Mouse (Mus musculus): Measurements from ENCODE around the gene Etv4.
A peak's percentile ranks its signal among the peaks of the same experiment; 100 is the strongest.

Gene Etv4

GRCm38 (mm10) chr11:101785143-101785851, at the start of gene Etv4:
Gene Etv4 (minus strand): TSS chr11:101785371.
- DNase-seq: peak; percentile 82 to 91

- DNase-seq: peak; percentile 35 to 39
These were observed 46.8 kb upstream of the Etv4 start for GRCm38 (mm10) chr11:101832001-101832400.

- no peak for DNase-seq
These were observed 45.4 kb upstream of the Etv4 start for GRCm38 (mm10) chr11:101830616-101831015.

DNA sequence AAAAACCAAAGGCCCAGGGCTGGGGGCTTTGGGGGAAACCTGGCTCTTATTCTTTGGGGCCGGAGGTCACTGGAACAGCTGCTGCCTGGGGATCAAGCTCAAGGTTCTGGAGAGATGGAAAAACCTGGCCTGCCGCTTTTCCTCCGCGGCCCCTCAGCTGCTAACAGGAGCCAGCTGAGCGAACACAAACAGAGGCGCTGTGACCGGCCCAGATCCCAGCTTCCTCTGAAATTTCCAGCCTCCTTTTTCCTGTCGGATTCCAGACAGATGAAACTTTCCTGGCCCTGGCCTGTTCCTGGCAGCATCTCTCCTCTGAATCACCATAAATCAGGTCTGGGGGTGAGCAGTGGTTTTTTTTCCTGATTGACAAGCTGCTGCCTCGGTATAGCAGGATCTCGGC, 44.9 kb upstream of the Etv4 start:
- peak; percentile 57 to 75 for DNase-seq

GRCm38 (mm10) chr11:101828718-101829117, 43.5 kb upstream of the Etv4 start:
- no peak for DNase-seq

GRCm38 (mm10) chr11:101823210-101823609, 38.0 kb upstream of the Etv4 start:
- no peak for DNase-seq

- DNase-seq: peak; percentile 49 to 78
These were observed 35.7 kb upstream of the Etv4 start for GRCm38 (mm10) chr11:101820899-101821298.

GRCm38 (mm10) chr11:101819853-101820252, 34.7 kb upstream of the Etv4 start:
- DNase-seq: no peak

GRCm38 (mm10) chr11:101815103-101816085, 30.2 kb upstream of the Etv4 start:
- peak in 1 of 2 experiments; percentile 39 for DNase-seq

GRCm38 (mm10) chr11:101814375-101815102, 29.4 kb upstream of the Etv4 start:
- peak; percentile 78 to 80 for DNase-seq

DNA sequence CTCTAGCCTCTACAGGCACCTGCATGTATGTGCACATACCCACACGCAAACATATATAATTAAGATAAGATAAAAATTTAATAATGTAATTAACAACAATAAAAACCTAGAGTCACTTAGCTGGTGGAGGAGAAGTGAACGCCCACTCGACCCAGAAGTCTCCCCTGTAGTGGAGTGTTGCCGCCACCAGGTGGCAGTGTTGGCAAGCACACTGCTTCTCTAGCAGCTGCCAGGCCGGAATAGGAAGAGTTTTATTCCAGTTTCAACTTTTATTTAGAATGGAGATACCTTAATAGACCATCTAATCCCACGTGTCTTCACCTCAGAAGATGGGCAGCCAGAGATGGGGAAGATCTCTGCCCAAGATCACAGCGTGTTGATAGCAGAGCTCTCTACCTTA, 28.1 kb upstream of the Etv4 start:
- DNase-seq: peak; percentile 81 to 86

DNA sequence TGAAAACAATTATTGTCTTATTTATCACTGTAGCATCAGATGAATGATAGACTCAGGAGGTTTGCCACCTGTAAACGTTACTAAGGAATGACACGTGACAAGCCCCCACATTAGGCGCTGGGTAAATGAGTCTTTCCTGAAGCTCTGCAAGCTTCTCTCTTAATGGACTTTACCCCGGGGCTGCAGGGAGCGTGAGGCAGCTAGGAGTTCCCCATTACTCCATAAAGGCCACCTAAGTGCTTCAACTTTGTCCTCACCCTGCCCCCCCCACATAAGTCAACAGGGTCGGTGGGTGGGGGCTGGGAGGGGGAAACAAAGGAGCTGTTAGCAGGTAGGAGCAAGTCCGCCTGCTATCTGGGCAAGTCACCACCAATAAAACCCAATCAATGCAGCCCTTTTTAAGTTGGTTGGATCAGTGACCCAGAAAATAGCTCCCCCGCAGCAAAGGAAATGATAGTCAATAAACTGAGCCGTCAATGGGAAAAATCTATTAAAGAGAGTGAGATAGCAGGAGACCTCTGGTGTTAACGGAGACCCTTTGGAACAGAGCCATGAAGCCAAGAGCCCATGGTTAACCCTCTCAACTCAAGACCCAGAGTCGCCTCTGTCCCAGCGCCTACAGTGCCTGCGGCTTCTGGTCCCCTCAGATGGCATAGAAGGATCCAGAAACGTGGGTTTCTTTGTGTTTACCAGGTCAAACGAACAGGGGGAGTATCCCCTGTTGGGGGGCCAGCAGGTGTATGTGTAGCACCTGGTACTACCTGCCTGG, 24.1 kb upstream of the Etv4 start:
- no peak for DNase-seq

GRCm38 (mm10) chr11:101807266-101807665, 22.1 kb upstream of the Etv4 start:
- DNase-seq: no peak

- DNase-seq: no peak
These were observed 21.6 kb upstream of the Etv4 start for GRCm38 (mm10) chr11:101806741-101807140.

DNA sequence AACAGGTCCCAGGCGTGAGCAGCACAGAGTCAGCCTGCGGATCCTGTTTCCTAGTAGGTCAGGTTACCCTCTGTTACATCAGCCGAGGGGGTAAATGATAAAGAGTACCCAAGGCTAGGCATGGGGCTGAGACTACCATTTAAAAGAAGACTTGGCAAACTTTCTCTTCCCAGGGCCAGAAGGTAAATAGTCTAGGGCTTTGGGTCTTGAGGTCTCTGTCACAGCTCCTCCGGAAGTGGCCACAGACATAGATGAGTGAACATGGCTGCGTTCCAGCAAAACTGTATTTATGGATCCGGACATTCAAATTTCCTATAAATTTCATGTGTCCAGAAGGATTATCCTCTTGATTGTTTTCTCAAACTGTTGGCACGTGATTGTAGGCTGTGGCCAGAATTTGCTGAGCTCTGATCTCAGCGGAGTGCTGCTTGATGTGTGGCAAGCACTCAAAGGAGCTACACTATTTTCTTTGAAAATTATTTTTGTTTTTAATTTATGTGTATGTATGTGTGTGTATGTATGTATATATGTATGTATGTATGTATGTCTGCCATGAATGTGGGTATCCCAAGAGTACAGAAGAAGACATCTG, 20.0 kb upstream of the Etv4 start:
- no peak for DNase-seq

GRCm38 (mm10) chr11:101801386-101801785, 16.2 kb upstream of the Etv4 start:
- no peak for DNase-seq

GRCm38 (mm10) chr11:101798083-101798482, 12.9 kb upstream of the Etv4 start:
- peak in 1 of 2 experiments; percentile 28 for DNase-seq

DNA sequence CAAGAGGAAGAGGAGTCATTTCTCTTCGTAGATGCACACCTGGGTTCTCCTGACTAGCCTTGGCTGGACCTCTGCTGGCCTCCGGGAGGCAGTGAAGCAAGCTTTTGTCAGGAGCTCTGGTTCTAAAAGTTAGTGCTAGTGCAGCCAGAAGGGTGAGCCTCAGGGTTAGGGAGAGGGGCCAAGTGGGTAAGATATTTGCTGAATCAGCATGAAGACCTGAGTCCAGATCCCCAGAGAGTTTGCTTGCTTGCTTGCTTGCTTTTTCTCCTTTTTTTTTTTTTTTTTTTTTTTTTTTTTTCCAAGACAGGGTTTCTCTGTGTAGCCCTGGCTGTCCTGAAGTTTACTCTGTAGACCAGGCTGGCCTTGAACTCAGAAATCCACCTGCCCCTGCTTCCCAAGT, 12.2 kb upstream of the Etv4 start:
- no peak for DNase-seq

DNA sequence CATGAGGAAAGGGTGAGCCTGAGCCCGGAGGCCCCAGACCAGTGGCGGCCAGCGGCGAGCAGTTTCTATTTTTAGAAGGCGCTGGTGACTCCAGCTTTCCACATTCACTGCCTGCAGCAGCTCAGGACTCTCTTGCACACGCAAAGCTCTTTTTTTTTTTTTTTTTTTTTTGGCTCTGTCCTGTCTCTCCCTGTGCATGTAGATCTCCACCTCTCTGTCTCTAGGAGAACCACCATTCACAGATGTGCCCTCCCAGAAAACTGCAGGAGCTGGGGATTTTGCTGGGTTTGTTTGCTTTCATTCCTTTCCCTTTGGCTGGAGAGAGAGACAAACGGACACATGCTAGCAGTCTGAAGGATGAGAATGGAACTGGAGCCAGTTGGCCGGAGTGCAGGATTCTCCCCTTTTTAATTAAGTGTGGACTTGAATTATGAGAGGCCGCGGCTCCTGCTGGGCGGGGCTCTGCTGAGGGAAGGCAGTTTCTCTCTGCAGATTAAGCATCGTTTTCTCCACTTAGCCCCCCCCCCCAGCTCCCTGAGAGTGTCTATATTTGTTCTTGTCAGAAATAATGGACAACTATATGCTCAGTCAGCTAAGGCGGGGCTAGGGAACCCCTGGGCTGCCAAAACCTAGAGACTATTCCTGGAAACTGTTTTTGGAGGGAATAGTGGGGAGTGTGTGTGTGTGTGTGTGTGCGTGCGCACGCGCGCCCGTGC, 5.8 kb upstream of the Etv4 start:
- peak; percentile 50 to 51 for DNase-seq

GRCm38 (mm10) chr11:101787432-101787831, 2.3 kb upstream of the Etv4 start:
- no peak for DNase-seq

GRCm38 (mm10) chr11:101786651-101787050, 1.5 kb upstream of the Etv4 start:
- DNase-seq: peak; percentile 71 to 80

Data from kidney, postnatal 25 days (tissue).